Mouse (Mus musculus) brain, embryonic 14.5 days (tissue): ENCODE measurements around the gene Ttll3.

ENCODE experiments used
- CTCF ChIP-seq: fragments of 200-500 bp; IDR thresholded peaks from 2 replicates; pipeline ENCODE4 v1.5.1; 2012; ENCODE audit warnings: inconsistent platforms, mild to moderate bottlenecking, moderate library complexity, borderline replicate concordance; ENCODE audit not compliant: insufficient read depth, insufficient read length; ENCODE audit errors: extremely low read depth
- POLR2A ChIP-seq: fragments of 200-500 bp; IDR thresholded peaks from 2 replicates; pipeline ENCODE4 v1.6.1; 2012; ENCODE audit warnings: mild to moderate bottlenecking, inconsistent platforms, borderline replicate concordance; ENCODE audit not compliant: poor library complexity, insufficient read depth, insufficient read length, severe bottlenecking; ENCODE audit errors: extremely low read depth

- no peak for TF ChIP-seq CTCF
- TF ChIP-seq POLR2A = peak; percentile 47; the same call in 1 of the 2 replicates
Measured at GRCm38 (mm10) chr6:113343177-113344092, 45.6 kb upstream of the Ttll3 start, which contains the start of gene Camk1.
